Mouse (Mus musculus): ENCODE measurements around the gene Fstl3. TPM values are rescaled to one million over a fixed set of nuclear protein-coding genes. Genes with fewer than 3 reads are reported as not detected.

Gene Fstl3
- polyA plus RNA-seq, 1 experiment from 2014 or later, result 0.84 TPM

- Histone ChIP-seq H3K9me3 (no peaks in the 10 kb centered on the region), H3K4me2 (replicated peaks) (no peak overlapping the region), H3K4me1 (no peaks in the 10 kb centered on the region), H3K27ac (replicated peaks) (no peak overlapping the region), H3K27me3 (no peaks in the 10 kb centered on the region), H3K36me3 (peaks cover 39% of the 10 kb centered on the region), H3K9ac (replicated peaks) (no peak overlapping the region), H3K4me3 (no peak overlapping the region)
- WGBS, result 90% methylated on average over 12 of the region's 12 CpGs
- ATAC-seq (replicated peaks), result no peak
These were observed 44.7 kb downstream of the Fstl3 start for GRCm38 (mm10) chr10:79821731-79822130.

- no peaks in the 10 kb centered on the region for H3K4me1 ChIP-seq
- H3K4me3 ChIP-seq, result no peak overlapping the region
- no peaks in the 10 kb centered on the region for H3K9me3 ChIP-seq
- WGBS, result 37% methylated on average over 17 of the region's 17 CpGs
- H3K36me3 ChIP-seq, result peaks cover 34% of the 10 kb centered on the region
- no peak overlapping the region for H3K27ac ChIP-seq (replicated peaks)
- no peak for ATAC-seq (replicated peaks)
- no peaks in the 10 kb centered on the region for H3K27me3 ChIP-seq
- no peak overlapping the region for H3K9ac ChIP-seq (replicated peaks)
- H3K4me2 ChIP-seq (replicated peaks), result no peak overlapping the region
These were observed 45.3 kb downstream of the Fstl3 start for GRCm38 (mm10) chr10:79822372-79822771.

- ATAC-seq (replicated peaks), result no peak
- no peaks in the 10 kb centered on the region for H3K9me3 ChIP-seq
- no peak overlapping the region for H3K9ac ChIP-seq (replicated peaks)
- H3K4me1 ChIP-seq, result no peaks in the 10 kb centered on the region
- H3K4me3 ChIP-seq, result no peak overlapping the region
- H3K27ac ChIP-seq (replicated peaks), result no peak overlapping the region
- no peak overlapping the region for H3K4me2 ChIP-seq (replicated peaks)
- peaks cover 33% of the 10 kb centered on the region for H3K36me3 ChIP-seq
- 81% methylated on average over 6 of the region's 6 CpGs for WGBS
- H3K27me3 ChIP-seq, result no peaks in the 10 kb centered on the region
These were observed 45.9 kb downstream of the Fstl3 start for GRCm38 (mm10) chr10:79823011-79823410.

GRCm38 (mm10) chr10:79824413-79824812 lies 47.3 kb downstream of the Fstl3 start:
- no peaks in the 10 kb centered on the region for H3K27me3 ChIP-seq
- no peak overlapping the region for H3K27ac ChIP-seq (replicated peaks)
- no peaks in the 10 kb centered on the region for H3K9me3 ChIP-seq
- no peak for ATAC-seq (replicated peaks)
- H3K9ac ChIP-seq (replicated peaks), result no peak overlapping the region
- 73% methylated on average over 6 of the region's 6 CpGs for WGBS
- H3K4me3 ChIP-seq, result no peak overlapping the region
- no peaks in the 10 kb centered on the region for H3K4me1 ChIP-seq
- H3K36me3 ChIP-seq, result peaks cover 19% of the 10 kb centered on the region
- H3K4me2 ChIP-seq (replicated peaks), result no peak overlapping the region

- no peak for ATAC-seq (replicated peaks)
- Histone ChIP-seq H3K9ac (replicated peaks) (0 out of 2 replicates have a peak overlapping the region, but pooled peaks have one; percentile 1), H3K27me3 (no peaks in the 10 kb centered on the region), H3K4me2 (replicated peaks) (no peak overlapping the region), H3K4me3 (no peak overlapping the region), H3K9me3 (no peaks in the 10 kb centered on the region), H3K27ac (replicated peaks) (no peak overlapping the region), H3K36me3 (no peaks in the 10 kb centered on the region), H3K4me1 (peaks cover 3% of the 10 kb centered on the region; the same call in 1 of the 2 replicates)
- 90% methylated on average over 3 of the region's 3 CpGs for WGBS
These were observed 54.5 kb downstream of the Fstl3 start for GRCm38 (mm10) chr10:79831583-79831982.

Other genes with a start within 250 kb of the Fstl3 start
- gene Plpp2, start 243.5 kb upstream of the Fstl3 start, polyA plus RNA-seq (2015; fragmentation: Nextera tagmentation; extraction: Ambion mirVana), result 8.8 and 10.7 TPM in 2 replicates
- gene Mier2, start 222.1 kb upstream of the Fstl3 start, polyA plus RNA-seq (2015; fragmentation: Nextera tagmentation; extraction: Ambion mirVana), result 60.1 and 61.7 TPM in 2 replicates
- not detected in 2 replicates for gene Theg, start 189.9 kb upstream of the Fstl3 start, polyA plus RNA-seq (2015; fragmentation: Nextera tagmentation; extraction: Ambion mirVana)
- gene C2cd4c, start 163.2 kb upstream of the Fstl3 start, polyA plus RNA-seq (2015; fragmentation: Nextera tagmentation; extraction: Ambion mirVana), result 0.22 and 0.27 TPM in 2 replicates
- gene Shc2, start 139.4 kb upstream of the Fstl3 start, polyA plus RNA-seq (2015; fragmentation: Nextera tagmentation; extraction: Ambion mirVana), result 15.1 and 15.3 TPM in 2 replicates
- gene Odf3l2, start 131.5 kb upstream of the Fstl3 start, polyA plus RNA-seq (2015; fragmentation: Nextera tagmentation; extraction: Ambion mirVana), result 0.32 TPM in 1 of 2 replicates, not detected in the other
- 0.95 and 1.3 TPM in 2 replicates for gene Madcam1, start 112.7 kb upstream of the Fstl3 start, polyA plus RNA-seq (2015; fragmentation: Nextera tagmentation; extraction: Ambion mirVana)
- 80.0 and 83.6 TPM in 2 replicates for gene Tpgs1, start 107.9 kb upstream of the Fstl3 start, polyA plus RNA-seq (2015; fragmentation: Nextera tagmentation; extraction: Ambion mirVana)
- 75.7 and 81.2 TPM in 2 replicates for gene Cdc34, start 95.1 kb upstream of the Fstl3 start, polyA plus RNA-seq (2015; fragmentation: Nextera tagmentation; extraction: Ambion mirVana)
- 2.0 and 2.3 TPM in 2 replicates for gene Gzmm, start 88.3 kb upstream of the Fstl3 start, polyA plus RNA-seq (2015; fragmentation: Nextera tagmentation; extraction: Ambion mirVana)
- gene Bsg, start 72.8 kb upstream of the Fstl3 start, polyA plus RNA-seq (2015; fragmentation: Nextera tagmentation; extraction: Ambion mirVana), result 689 and 728 TPM in 2 replicates
- 0.64 and 0.69 TPM in 2 replicates for gene Hcn2, start 60.6 kb upstream of the Fstl3 start, polyA plus RNA-seq (2015; fragmentation: Nextera tagmentation; extraction: Ambion mirVana)
- gene Polrmt, start 30.7 kb upstream of the Fstl3 start, polyA plus RNA-seq (2015; fragmentation: Nextera tagmentation; extraction: Ambion mirVana), result 43.7 and 44.0 TPM in 2 replicates
- 0.69 and 0.72 TPM in 2 replicates for gene Fgf22, start 22.2 kb upstream of the Fstl3 start, polyA plus RNA-seq (2015; fragmentation: Nextera tagmentation; extraction: Ambion mirVana)
- gene Rnf126, start 10.3 kb upstream of the Fstl3 start, polyA plus RNA-seq (2015; fragmentation: Nextera tagmentation; extraction: Ambion mirVana), result 94.9 and 108 TPM in 2 replicates
- 0.25 and 0.43 TPM in 2 replicates for gene Prss57, start 13.7 kb downstream of the Fstl3 start, polyA plus RNA-seq (2015; fragmentation: Nextera tagmentation; extraction: Ambion mirVana)
- gene Palm, start 16.3 kb downstream of the Fstl3 start, polyA plus RNA-seq (2015; fragmentation: Nextera tagmentation; extraction: Ambion mirVana), result 317 and 325 TPM in 2 replicates
- gene Misp, start 43.7 kb downstream of the Fstl3 start, polyA plus RNA-seq (2015; fragmentation: Nextera tagmentation; extraction: Ambion mirVana), result 0.66 and 0.68 TPM in 2 replicates
- 108 and 120 TPM in 2 replicates for gene Ptbp1, start 77.2 kb downstream of the Fstl3 start, polyA plus RNA-seq (2015; fragmentation: Nextera tagmentation; extraction: Ambion mirVana)
- 13.5 and 15.0 TPM in 2 replicates for gene Prtn3, start 97.2 kb downstream of the Fstl3 start, polyA plus RNA-seq (2015; fragmentation: Nextera tagmentation; extraction: Ambion mirVana)
- gene Plppr3, start 97.4 kb downstream of the Fstl3 start, polyA plus RNA-seq (2015; fragmentation: Nextera tagmentation; extraction: Ambion mirVana), result 405 and 410 TPM in 2 replicates
- gene Elane, start 109.0 kb downstream of the Fstl3 start, polyA plus RNA-seq (2015; fragmentation: Nextera tagmentation; extraction: Ambion mirVana), result 0.19 TPM in 1 of 2 replicates, not detected in the other
- not detected in 2 replicates for gene Cfd, start 113.6 kb downstream of the Fstl3 start, polyA plus RNA-seq (2015; fragmentation: Nextera tagmentation; extraction: Ambion mirVana)
- gene Med16, start 131.7 kb downstream of the Fstl3 start, polyA plus RNA-seq (2015; fragmentation: Nextera tagmentation; extraction: Ambion mirVana), result 53.2 and 56.6 TPM in 2 replicates
- gene Gm26602, start 133.6 kb downstream of the Fstl3 start, polyA plus RNA-seq (2015; fragmentation: Nextera tagmentation; extraction: Ambion mirVana), result 10.4 and 21.1 TPM in 2 replicates
- 2.2 and 2.7 TPM in 2 replicates for gene Kiss1r, start 139.7 kb downstream of the Fstl3 start, polyA plus RNA-seq (2015; fragmentation: Nextera tagmentation; extraction: Ambion mirVana)
- gene R3hdm4, start 143.9 kb downstream of the Fstl3 start, polyA plus RNA-seq (2015; fragmentation: Nextera tagmentation; extraction: Ambion mirVana), result 272 and 277 TPM in 2 replicates
- 2.7 and 3.1 TPM in 2 replicates for gene Arid3a, start 149.8 kb downstream of the Fstl3 start, polyA plus RNA-seq (2015; fragmentation: Nextera tagmentation; extraction: Ambion mirVana)
- gene Wdr18, start 182.9 kb downstream of the Fstl3 start, polyA plus RNA-seq (2015; fragmentation: Nextera tagmentation; extraction: Ambion mirVana), result 89.2 and 94.3 TPM in 2 replicates
- gene Grin3b, start 193.4 kb downstream of the Fstl3 start, polyA plus RNA-seq (2015; fragmentation: Nextera tagmentation; extraction: Ambion mirVana), result 0.50 and 0.63 TPM in 2 replicates
- 21.7 and 23.1 TPM in 2 replicates for gene Tmem259, start 207.1 kb downstream of the Fstl3 start, polyA plus RNA-seq (2015; fragmentation: Nextera tagmentation; extraction: Ambion mirVana)
- gene Cnn2, start 211.3 kb downstream of the Fstl3 start, polyA plus RNA-seq (2015; fragmentation: Nextera tagmentation; extraction: Ambion mirVana), result 26.7 and 29.1 TPM in 2 replicates
- gene Abca7, start 219.2 kb downstream of the Fstl3 start, polyA plus RNA-seq (2015; fragmentation: Nextera tagmentation; extraction: Ambion mirVana), result 3.7 and 4.1 TPM in 2 replicates
- 1.3 TPM in 2 replicates for gene Arhgap45, start 239.4 kb downstream of the Fstl3 start, polyA plus RNA-seq (2015; fragmentation: Nextera tagmentation; extraction: Ambion mirVana)